Mouse (Mus musculus): ENCODE data around the gene Stambpl1. TPM values are rescaled to one million over a fixed set of nuclear protein-coding genes. Genes with fewer than 3 reads are reported as not detected.

Stambpl1 gene
- total RNA-seq, 2 experiments from 2014 or later = 7.5 to 8.3 TPM

- DNase-seq (ENCODE audit: low spot score in 2 of 2) = no peak
Observed at GRCm38 (mm10) chr19:34236049-34236448, 44.0 kb downstream of the Stambpl1 start.

GRCm38 (mm10) chr19:34237746-34238145 is 45.7 kb downstream of the Stambpl1 start:
- no peak for DNase-seq (ENCODE audit: low spot score in 2 of 2)

DNA sequence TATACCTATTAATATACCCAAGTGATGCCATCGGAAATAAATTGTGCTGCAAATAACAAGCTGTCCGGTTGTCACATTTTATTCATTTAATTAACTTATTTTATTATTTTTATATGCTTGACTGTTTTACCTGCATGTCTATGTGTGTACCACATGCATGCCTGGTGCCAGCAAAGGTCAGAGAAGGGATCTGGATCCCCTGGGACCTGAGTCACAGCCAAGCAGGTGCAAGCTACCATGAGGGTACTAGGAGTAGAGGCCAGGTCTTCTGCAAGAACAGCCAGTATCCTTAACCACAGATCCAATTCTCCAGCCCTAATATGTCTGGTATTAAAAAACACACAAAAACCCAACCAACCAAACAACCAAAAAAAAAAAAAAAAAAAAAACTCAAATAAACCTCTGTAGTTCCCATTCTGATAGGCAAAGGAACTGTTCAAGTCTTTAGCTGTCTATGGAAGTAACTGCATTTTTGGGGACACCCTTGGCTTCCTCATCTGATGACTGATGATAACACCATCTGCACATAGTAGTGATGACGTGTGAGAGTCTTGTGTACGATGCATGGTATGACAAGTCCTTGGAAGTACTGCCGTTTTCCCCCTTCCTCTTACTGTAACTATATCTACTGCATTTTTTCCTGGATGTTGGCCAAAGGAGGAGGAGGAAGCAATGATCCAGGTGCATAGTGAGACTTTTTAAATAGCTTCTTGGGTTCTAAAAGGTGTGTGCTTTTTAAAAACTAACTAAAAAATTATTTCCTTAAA is 48.4 kb downstream of the Stambpl1 start:
- DNase-seq (ENCODE audit: low spot score in 2 of 2) = no peak

DNA sequence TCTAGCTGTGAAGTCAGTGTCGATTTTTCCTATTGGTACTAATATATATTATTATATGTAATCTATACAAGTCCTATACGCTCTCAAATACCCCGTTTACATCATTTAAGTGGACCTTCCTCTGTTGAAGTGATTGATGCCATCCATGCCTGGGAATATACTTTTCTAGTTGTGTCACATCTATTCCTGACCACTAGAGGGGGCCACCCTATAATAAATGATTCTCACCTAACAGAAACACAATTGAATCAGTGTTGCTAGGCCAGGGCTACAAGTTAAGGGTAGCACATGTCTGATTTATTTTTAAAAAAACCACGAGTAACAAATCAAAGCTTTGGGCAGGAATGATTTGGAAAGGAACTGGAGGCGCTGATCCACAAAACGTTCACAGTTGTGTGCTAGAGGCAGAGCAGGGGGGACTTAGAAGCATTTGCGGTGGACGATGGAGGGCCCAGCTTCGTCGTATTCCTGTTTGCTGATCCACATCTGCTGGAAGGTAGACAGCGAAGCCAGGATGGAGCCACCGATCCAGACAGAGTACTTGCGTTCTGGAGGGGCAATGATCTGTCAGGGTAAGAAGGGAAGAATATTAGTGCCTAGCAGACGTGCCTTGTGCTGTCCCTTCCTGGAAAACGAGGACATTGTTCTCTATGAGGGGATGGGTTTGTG is 49.4 kb downstream of the Stambpl1 start:
- no peak for DNase-seq (ENCODE audit: low spot score in 2 of 2)

DNA sequence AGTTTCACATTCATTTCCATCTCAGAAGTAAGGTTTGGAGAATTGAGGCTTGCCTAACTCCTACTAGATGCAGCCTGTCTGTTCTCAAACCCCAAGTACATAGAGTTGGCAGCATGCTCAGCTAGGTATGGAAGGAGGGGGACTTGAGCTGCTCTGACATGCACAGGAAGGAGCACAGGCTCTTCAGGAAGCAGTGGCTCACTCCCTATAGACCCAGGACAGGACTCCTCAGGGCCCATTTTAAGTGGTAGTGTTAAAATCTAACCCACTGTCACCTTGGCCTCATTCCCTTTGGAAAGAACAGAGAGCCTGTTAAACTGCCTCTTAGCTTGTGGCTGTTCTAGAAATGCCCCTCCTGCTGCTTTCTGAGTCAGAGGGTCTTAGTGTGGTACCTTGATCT is 50.9 kb downstream of the Stambpl1 start:
- no peak for DNase-seq (ENCODE audit: low spot score in 2 of 2)

DNA sequence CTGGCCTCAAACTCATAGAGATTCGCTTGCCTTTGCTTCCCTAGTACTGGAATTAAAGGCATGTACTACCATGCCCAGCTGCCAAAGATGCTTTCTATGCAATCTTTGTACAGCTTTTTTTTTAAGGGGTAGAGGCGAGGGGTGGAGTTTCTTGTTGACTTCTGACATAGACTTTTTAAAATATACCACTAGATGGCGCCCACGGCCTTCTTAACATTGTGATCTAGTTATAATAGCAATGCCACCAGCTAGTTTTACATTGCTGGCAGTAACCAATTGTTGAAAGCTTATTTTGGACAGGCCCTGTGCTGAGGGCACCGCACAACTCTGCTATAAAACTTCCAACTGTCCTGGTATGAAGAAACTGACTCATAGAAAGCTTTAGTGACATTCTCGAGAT is 52.0 kb downstream of the Stambpl1 start:
- no peak for DNase-seq (ENCODE audit: low spot score in 2 of 2)

DNA sequence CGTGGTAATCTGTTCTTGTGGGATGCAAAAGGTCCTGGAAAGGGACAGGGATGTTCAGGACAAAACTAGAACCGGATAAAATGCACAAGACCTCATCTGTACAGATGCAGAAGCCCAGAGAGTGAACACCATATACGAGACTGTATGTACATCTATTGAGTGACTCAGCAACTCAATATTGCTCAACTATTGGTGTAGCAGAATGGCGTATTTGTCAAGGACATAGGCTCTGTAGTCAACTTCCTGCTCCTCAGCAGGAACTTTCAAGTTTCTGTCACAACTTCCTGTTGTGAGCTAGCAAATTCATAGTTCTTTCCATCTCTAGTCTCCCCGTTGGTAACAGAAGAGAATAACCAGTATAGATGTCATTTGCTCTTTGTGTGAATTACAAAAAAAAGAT is 56.5 kb downstream of the Stambpl1 start:
- DNase-seq (ENCODE audit: low spot score in 2 of 2) = no peak

- DNase-seq (ENCODE audit: low spot score in 2 of 2) = no peak
Observed at GRCm38 (mm10) chr19:34250621-34251020, 58.6 kb downstream of the Stambpl1 start.

- no peak for DNase-seq (ENCODE audit: low spot score in 2 of 2)
Observed at GRCm38 (mm10) chr19:34251900-34252299, 59.9 kb downstream of the Stambpl1 start.

GRCm38 (mm10) chr19:34252450-34252849 is 60.4 kb downstream of the Stambpl1 start:
- no peak for DNase-seq (ENCODE audit: low spot score in 2 of 2)

DNA sequence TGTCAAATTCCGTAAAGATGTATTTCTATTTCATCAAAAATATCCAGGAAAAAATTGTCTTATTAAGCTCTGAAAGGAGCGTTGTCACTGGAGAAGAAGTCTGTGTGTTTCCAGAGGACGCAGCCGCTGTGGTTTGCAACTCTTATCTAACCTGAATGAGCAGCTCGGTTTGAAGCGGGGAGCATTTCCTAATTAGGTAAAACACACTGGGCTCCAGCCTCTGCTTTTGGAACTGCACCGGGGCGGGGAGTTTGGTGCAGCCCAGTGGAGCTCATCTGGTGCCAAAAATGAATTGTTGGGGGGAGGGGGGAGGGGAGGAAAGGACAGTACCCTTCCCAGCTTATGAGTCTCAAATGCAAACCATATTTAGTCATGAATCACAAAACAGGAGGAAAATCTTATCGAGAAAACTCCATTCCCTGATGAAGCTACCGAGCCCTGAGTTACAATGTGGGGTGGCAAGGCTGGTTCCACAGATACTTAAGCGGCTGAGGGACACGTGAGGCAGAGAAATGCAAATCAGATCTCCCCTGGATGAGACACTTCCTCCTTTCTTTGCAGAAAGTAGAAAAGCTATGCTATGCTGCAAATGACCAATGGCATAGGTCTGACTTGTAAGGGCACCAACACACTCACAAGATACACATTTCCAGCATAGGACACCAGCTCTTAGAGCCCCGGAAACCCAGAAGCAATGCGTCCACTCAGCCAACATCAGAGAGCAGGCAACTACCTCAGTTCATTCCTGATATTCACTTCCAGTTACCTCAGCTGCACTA is 62.3 kb downstream of the Stambpl1 start:
- DNase-seq (ENCODE audit: low spot score in 2 of 2) = no peak

GRCm38 (mm10) chr19:34254880-34255681 is 63.1 kb downstream of the Stambpl1 start, which contains the start of gene Acta2:
Acta2 (minus strand) TSS chr19:34255590.
- DNase-seq (ENCODE audit: low spot score in 2 of 2) = no peak

GRCm38 (mm10) chr19:34256149-34256548 is 64.1 kb downstream of the Stambpl1 start:
- DNase-seq (ENCODE audit: low spot score in 2 of 2) = no peak

GRCm38 (mm10) chr19:34256936-34257335 is 64.9 kb downstream of the Stambpl1 start:
- no peak for DNase-seq (ENCODE audit: low spot score in 2 of 2)

GRCm38 (mm10) chr19:34262273-34262974 is 70.4 kb downstream of the Stambpl1 start:
- no peak for DNase-seq (ENCODE audit: low spot score in 2 of 2)

DNA sequence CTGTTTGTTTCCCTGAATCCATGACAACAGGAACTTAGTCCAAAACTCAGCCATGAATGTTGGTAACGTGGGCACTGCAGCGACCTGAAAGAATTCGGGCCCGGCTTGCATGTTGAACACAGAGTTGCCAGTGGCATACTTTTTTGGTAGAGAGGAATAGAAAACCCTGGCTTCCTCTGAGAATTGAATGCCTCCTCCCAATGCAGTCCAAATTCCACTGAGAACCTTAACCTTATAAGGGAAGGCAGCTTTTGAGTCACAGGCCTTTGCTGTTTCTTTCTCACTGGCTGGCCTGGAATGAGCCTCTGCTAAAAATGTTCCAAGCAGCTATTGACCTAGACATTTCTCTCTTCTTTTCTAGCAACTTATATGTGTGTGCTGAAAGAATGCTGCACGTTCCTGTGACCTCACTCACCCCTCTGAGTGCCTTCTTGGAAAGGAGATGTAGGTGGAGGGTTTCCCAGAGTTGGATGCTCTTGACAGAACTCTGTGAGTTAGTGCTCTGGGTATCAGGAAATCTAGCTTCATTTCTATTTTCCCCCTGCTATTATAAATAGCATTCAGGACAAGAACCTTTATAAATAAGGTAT is 73.7 kb downstream of the Stambpl1 start:
- no peak for DNase-seq (ENCODE audit: low spot score in 2 of 2)

GRCm38 (mm10) chr19:34268991-34269390 is 77.0 kb downstream of the Stambpl1 start:
- DNase-seq (ENCODE audit: low spot score in 2 of 2) = no peak

DNA sequence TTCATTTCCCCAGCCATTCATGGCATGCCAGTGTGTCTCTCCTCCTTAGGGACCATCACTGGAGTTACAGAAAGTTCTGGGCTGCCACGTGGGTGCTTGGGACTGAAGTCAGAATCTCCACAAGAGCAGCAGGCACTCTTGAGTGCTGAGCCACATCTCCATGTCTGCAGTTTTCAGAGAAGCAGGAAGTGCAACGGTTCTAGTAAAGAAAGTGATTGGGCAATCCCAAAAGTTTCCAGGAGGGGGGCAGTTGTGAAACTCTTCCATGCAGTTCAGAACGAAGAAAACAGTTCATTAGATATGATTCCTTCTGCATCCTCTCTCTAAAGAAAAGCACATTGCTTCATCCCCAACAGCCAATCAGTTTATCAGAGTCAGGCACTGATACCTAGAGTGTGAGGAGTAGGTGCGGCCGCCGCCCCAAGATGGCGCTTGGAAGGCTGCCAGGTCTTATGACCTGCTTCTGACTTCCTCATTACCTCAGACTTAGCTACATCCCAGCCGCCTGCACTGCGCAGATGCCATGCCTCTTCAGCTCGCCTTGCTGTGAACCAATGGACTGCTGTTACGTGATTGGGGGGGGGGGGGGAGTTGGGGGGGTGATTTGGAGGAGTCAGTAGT is 78.2 kb downstream of the Stambpl1 start:
- DNase-seq (ENCODE audit: low spot score in 2 of 2) = no peak

DNA sequence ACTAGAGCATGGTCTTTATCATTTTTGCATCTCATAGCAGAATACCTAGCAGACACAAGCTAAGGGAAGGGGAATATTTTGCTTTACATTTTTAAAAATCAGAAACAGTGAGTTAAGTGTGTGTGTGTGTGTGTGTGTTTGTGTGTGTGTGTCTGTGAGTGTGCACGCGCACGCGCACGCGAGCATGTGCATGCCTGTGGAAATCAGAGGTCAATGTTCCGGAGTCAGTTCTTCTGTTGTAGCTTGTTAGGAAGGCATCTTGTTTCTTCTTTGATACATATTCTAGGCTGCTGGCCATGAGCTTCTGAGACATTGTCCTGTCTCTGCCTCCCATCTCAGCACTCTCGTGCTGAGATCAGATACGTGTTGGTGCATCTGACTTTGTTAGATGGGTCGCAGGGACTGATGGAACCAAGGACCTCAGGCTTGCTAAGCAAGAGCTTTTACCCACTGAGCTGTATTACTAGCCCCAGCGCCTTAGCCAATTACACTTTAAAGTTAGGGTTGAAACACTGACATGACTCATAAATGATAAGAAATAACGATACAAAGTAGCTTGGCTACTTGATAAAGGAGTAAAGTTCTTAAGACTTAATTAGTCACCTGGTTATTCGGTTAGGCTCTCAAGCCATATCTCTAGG is 78.9 kb downstream of the Stambpl1 start:
- no peak for DNase-seq (ENCODE audit: low spot score in 2 of 2)
